Mouse (Mus musculus): Measurements from ENCODE around the gene Mapk12.

Gene Mapk12

GRCm38 (mm10) chr15:89140659-89141252 is at the start of gene Mapk12:
Mapk12 (minus strand) TSS chr15:89140703.
- no peak for DNase-seq (ENCODE audit: low read depth, low spot score)

GRCm38 (mm10) chr15:89184937-89185227 is 44.4 kb upstream of the Mapk12 start:
- no peak for DNase-seq (ENCODE audit: low read depth, low spot score)

- no peak for DNase-seq (ENCODE audit: low read depth, low spot score)
Observed at GRCm38 (mm10) chr15:89184141-89184936, 43.8 kb upstream of the Mapk12 start.

GRCm38 (mm10) chr15:89182842-89183241 is 42.3 kb upstream of the Mapk12 start:
- DNase-seq (ENCODE audit: low read depth, low spot score) = no peak

GRCm38 (mm10) chr15:89182328-89182741 is 41.8 kb upstream of the Mapk12 start:
- no peak for DNase-seq (ENCODE audit: low read depth, low spot score)

- DNase-seq (ENCODE audit: low read depth, low spot score) = no peak
Observed at GRCm38 (mm10) chr15:89181561-89182270, 41.2 kb upstream of the Mapk12 start.

GRCm38 (mm10) chr15:89180571-89181229 is 40.2 kb upstream of the Mapk12 start, which contains the start of gene Plxnb2:
Plxnb2 (minus strand) TSS chr15:89180788.
- DNase-seq (ENCODE audit: low read depth, low spot score) = no peak

- no peak for DNase-seq (ENCODE audit: low read depth, low spot score)
Observed at GRCm38 (mm10) chr15:89180081-89180541, 39.6 kb upstream of the Mapk12 start.

- DNase-seq (ENCODE audit: low read depth, low spot score) = no peak
Observed at GRCm38 (mm10) chr15:89179630-89179964, 39.1 kb upstream of the Mapk12 start.

GRCm38 (mm10) chr15:89178954-89179629 is 38.6 kb upstream of the Mapk12 start:
- no peak for DNase-seq (ENCODE audit: low read depth, low spot score)

- DNase-seq (ENCODE audit: low read depth, low spot score) = no peak
Observed at GRCm38 (mm10) chr15:89178260-89178860, 37.9 kb upstream of the Mapk12 start.

GRCm38 (mm10) chr15:89177576-89178259 is 37.2 kb upstream of the Mapk12 start:
- no peak for DNase-seq (ENCODE audit: low read depth, low spot score)

- DNase-seq (ENCODE audit: low read depth, low spot score) = no peak
Observed at GRCm38 (mm10) chr15:89177121-89177520, 36.6 kb upstream of the Mapk12 start.

- DNase-seq (ENCODE audit: low read depth, low spot score) = no peak
Observed at GRCm38 (mm10) chr15:89175411-89176155, 35.1 kb upstream of the Mapk12 start.

- no peak for DNase-seq (ENCODE audit: low read depth, low spot score)
Observed at GRCm38 (mm10) chr15:89174889-89175339, 34.4 kb upstream of the Mapk12 start.

GRCm38 (mm10) chr15:89173906-89174214 is 33.4 kb upstream of the Mapk12 start:
- DNase-seq (ENCODE audit: low read depth, low spot score) = no peak

GRCm38 (mm10) chr15:89173024-89173905 is 32.8 kb upstream of the Mapk12 start:
- DNase-seq (ENCODE audit: low read depth, low spot score) = no peak

- DNase-seq (ENCODE audit: low read depth, low spot score) = no peak
Observed at GRCm38 (mm10) chr15:89172276-89172935, 31.9 kb upstream of the Mapk12 start.

All from c-Kit-negative CD71-positive TER-119-positive erythroid progenitor cells, embryonic 14.5 days (primary cell).